Mouse (Mus musculus) liver, embryonic 14.5 days (tissue): ENCODE results near the gene Saxo1.

Experiments used
- CTCF ChIP-seq: IDR thresholded peaks from 2 replicates; pipeline ENCODE4 v1.5.1; 2016; ENCODE audit warnings: antibody characterized with exemption, low read depth, control low read depth
- EP300 ChIP-seq: IDR thresholded peaks from 2 replicates; pipeline ENCODE4 v1.6.1; 2016; ENCODE audit warnings: antibody characterized with exemption, low read depth

DNA sequence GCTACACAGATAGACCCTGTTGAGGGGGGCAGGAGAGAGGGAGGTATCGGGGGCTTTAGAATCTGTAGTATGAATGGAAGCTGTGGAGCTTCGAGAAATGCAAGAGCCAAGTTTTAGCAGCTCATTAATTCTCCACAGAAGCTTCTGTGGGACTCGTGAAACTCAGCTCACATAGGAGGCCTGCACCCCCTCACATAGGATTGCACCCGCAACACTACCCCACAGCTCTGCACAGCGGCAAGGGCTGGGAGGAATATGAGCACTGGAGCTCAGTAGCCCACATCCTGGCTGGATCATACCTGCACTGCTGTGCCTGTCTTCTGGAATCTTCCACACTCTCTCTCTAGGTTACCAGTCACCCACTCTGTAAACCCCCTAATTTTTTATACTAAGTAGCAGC, 34.4 kb downstream of the Saxo1 start:
- TF ChIP-seq CTCF: no peak
- no peak for TF ChIP-seq EP300
